Mouse (Mus musculus) embryo, embryonic 10 days (tissue): ENCODE results near the gene Gfer.
"Not testable (repeated sequence)": the region's sequence is repeated elsewhere in the genome, so short reads cannot be mapped to it uniquely, and the experiment has no call there.

Experiments used
- DNase-seq: peaks from one replicate; pipeline ENCODE4 v3.0.0-alpha.2; 2015; ENCODE audit warnings: low spot score

Gfer gene

GRCm38 (mm10) chr17:24687146-24687595 lies 8.8 kb downstream of the Gfer start:
- peak; percentile 68 for DNase-seq

- DNase-seq, result peak; percentile 70
These were observed 9.4 kb downstream of the Gfer start for GRCm38 (mm10) chr17:24686514-24686913.

- no peak for DNase-seq
These were observed 18.4 kb downstream of the Gfer start for GRCm38 (mm10) chr17:24677500-24678080.

- no peak for DNase-seq
These were observed 19.1 kb downstream of the Gfer start for GRCm38 (mm10) chr17:24676877-24677276.

GRCm38 (mm10) chr17:24676187-24676586 lies 19.8 kb downstream of the Gfer start:
- peak; percentile 82 for DNase-seq

GRCm38 (mm10) chr17:24674277-24674676 lies 21.7 kb downstream of the Gfer start:
- no peak for DNase-seq

- peak; percentile 39 for DNase-seq
These were observed 23.8 kb downstream of the Gfer start for GRCm38 (mm10) chr17:24672141-24672540.

GRCm38 (mm10) chr17:24671346-24671745 lies 24.6 kb downstream of the Gfer start:
- DNase-seq, result no peak

- no peak for DNase-seq
These were observed 25.6 kb downstream of the Gfer start for GRCm38 (mm10) chr17:24670246-24670844.

- DNase-seq, result peak; percentile 93
These were observed 26.3 kb downstream of the Gfer start, which contains the start of gene Zfp598 for GRCm38 (mm10) chr17:24669545-24670245. Zfp598 (plus strand) TSS chr17:24669687.

- DNase-seq, result not testable (repeated sequence)
These were observed 26.8 kb downstream of the Gfer start for GRCm38 (mm10) chr17:24669214-24669544.

- peak; percentile 83 for DNase-seq
These were observed 28.5 kb downstream of the Gfer start for GRCm38 (mm10) chr17:24667416-24667815.

GRCm38 (mm10) chr17:24667011-24667410 lies 28.9 kb downstream of the Gfer start:
- DNase-seq, result not testable (repeated sequence)

GRCm38 (mm10) chr17:24658017-24658758 lies 37.8 kb downstream of the Gfer start, which contains the start of gene Npw:
Npw (minus strand) TSS chr17:24658457.
- peak; percentile 34 for DNase-seq

GRCm38 (mm10) chr17:24654969-24655368 lies 41.0 kb downstream of the Gfer start:
- DNase-seq, result no peak

- peak; percentile 90 for DNase-seq
These were observed 41.8 kb downstream of the Gfer start for GRCm38 (mm10) chr17:24653967-24654710.

GRCm38 (mm10) chr17:24651835-24652234 lies 44.1 kb downstream of the Gfer start:
- DNase-seq, result no peak

GRCm38 (mm10) chr17:24650766-24651165 lies 45.2 kb downstream of the Gfer start:
- no peak for DNase-seq

- DNase-seq, result peak; percentile 72
These were observed 45.8 kb downstream of the Gfer start, which contains the start of gene Slc9a3r2 for GRCm38 (mm10) chr17:24650070-24650616. Slc9a3r2 (minus strand) TSS chr17:24650327.

GRCm38 (mm10) chr17:24649581-24650069 lies 46.3 kb downstream of the Gfer start:
- DNase-seq, result no peak

- DNase-seq, result no peak
These were observed 47.1 kb downstream of the Gfer start for GRCm38 (mm10) chr17:24648731-24649377.
